Mouse (Mus musculus) erythroid progenitor cell, adult 5-6 weeks (primary cell): ENCODE results near the gene Pla2g2c. TPM values are rescaled to one million over a fixed set of nuclear protein-coding genes. Genes with fewer than 3 reads are reported as not detected.

ENCODE experiments used
- ATAC-seq: replicated peaks from 2 replicates; pipeline ENCODE4 v1.8.0; 2016; ENCODE audit warnings: moderate number of reproducible peaks, mild to moderate bottlenecking, moderate TSS enrichment, inconsistent platforms; ENCODE audit not compliant: poor library complexity, low FRiP score, severe bottlenecking
- total RNA-seq, 2 experiments: library from RNA; stranded (forward) in 1 of 2; stranded (reverse) in 1 of 2; fragments of 150-400 nt in 1 of 2; fragments of 186-747, 209-891 nt in 1 of 2; gene quantifications; 2 replicates each; pipeline versions ENCODE4 v1.2.3 to v1.2.4; 2015 to 2017; ENCODE audit warnings: low replicate concordance in 2 of 2

Gene Pla2g2c
- total RNA-seq, 2 experiments from 2014 or later, result not detected

- ATAC-seq, result no peak
These were observed 21.3 kb downstream of the Pla2g2c start for GRCm38 (mm10) chr4:138745884-138746283.

DNA sequence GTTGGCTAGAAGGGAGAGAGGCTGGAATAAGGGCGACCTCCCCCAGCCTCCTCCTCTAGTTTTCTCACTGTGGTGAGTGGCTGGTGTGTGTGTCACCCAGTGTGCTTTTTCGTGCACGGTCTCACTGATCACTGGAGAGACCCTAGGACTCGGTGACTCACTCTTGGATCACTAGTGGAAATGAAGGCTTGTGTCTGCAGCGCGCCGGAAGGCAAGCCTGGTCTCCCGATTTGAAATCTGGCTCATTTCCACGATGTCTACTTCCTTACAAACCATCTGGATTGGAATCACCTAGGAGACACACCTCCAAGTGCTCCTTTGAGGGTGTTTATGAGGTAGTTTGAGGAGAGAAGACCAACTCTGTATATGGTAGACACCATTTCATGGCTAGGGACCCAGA, 22.3 kb downstream of the Pla2g2c start:
- no peak for ATAC-seq

DNA sequence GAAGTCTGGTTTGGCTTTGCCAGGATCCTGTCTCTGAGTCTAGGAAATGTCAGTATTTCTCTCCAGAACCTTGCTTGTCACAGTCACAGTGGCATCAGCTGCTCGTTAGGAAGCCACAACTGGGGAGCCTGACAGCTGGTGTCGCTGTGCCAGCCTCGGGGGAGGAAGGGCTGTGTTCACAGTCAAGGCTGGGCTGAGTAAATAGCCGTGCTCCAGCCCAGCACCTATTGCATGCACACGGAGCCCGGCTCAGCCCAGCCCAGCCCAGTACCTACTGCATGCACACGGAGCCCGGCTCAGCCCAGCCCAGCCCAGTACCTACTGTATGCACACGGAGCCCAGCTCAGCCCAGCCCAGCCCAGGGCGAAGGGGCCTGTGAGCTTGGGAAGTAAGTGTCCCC, 23.3 kb downstream of the Pla2g2c start:
- no peak for ATAC-seq

DNA sequence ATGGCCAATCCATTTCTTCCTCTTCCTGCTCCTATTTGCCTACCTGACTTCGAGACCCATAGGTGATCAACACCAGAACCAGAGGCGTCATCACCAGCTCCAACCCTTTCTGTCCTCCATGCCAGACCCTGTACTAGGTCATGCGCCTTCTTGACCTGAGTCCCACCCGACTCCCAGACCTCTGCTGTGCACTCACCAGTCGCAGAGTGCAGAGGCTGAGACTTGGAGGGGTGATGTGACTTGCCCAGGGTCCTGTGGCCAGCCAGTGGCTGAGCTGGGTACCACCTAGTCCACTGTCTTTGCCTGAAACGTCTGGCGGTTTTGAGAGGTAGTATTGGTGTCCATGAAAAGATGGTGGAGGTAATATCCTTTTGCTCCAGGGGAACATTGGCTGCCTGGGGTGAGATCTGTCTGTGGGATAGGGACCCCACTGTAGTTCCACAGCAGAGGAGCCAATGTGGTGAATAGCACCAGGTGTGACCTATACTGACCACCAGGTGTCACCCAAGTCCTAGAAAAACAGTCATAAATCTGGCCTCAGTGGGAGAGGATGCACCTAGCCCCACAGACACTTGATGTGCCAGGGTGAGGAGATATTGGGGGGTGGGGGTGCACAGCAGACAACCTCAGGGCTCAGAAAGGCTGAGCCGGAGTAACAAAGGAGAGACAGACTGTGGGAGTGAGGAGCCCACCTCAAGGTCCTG, 23.9 kb downstream of the Pla2g2c start:
- no peak for ATAC-seq

DNA sequence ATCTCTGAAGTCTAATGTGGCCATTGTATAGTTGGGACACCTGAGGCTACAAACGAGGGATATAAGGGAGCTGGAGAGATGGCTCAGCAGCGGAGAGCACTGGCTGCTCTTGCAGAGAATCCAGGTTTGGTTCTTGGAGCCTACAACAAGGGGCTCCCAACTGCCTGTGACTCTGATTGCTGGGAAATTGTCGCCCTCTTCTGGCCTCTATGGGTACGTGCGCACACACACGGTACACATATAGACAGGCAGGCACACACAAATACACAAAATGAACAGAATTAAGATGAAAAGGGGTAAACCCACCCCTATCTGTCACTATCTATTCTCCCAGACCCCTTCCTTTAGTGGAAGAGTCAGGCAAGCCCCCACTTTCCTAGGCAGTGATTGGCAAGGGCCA, 28.0 kb downstream of the Pla2g2c start:
- ATAC-seq, result no peak

DNA sequence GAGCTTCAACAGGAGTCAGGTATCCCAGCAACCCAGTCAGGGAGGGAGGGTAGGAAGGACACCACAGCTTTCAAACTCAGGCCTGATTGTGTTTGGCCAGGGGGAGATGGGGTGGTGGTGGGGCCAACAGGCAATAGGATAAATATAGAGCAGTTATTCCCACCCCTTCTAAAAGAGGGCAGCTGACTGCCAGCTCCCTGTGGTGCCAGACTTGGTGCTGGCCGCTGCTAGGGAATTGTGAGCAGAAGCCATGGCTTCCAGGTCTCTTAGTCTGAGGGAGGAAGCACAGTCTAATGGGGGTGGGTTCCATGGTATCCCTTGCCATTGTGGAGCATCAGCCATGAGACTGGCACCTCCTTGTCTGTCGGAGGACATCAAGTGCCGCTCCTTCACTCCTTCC, 29.0 kb downstream of the Pla2g2c start:
- ATAC-seq, result no peak

DNA sequence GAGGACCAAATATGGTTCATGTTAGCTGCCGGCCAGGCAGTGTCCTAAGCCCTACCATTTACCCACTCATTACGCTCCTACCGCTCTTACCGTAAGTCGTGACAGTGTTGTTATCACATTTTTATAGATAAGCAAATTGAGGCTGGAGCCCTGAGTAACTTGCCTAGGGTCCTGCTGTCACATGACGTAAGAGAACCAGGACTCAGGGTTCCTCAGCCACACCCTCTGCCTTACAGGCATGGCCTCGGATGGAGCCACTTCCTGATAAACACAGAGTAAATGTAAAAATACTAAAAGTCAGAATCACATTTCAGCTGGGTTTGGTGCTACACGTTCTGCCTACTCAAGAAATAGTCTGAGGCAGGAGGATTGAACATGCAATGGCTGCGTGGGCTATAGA, 29.8 kb downstream of the Pla2g2c start:
- ATAC-seq, result no peak

DNA sequence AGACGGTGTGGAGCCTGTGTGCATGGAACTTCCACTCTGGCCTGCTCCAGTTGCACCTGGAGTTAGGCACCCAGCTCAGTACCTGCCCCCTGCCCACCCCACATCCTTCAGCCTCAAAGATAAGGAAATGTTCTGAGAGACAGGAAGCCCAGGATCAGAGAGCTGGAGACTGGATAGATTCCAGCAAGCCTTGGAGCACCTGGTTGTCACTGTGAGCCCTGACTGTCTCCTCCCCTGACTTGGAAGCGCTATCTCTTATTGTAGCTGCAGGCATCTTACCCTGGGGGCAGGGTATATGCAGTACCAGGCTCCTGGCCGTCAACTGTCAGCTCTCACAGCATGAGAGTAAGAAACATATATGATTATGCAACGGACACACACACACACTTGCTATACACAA, 30.8 kb downstream of the Pla2g2c start:
- no peak for ATAC-seq

DNA sequence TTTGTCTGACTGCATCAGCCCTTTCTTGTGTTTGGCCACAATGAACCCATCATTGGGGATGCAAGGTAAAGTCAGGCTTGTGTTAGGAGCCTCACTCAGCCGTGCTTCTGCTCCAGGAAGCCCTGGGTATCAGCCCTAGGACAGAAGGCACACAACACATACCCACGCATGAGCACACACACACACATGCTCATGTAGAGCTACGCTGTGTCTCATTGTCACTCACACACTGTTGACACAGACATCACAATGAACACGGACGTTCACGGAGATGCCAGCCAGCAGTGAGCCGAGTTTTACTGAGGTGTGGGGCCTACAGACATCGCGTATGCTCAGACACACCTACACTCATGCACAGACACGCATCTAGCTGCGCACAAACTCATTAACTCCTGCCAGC, 31.4 kb downstream of the Pla2g2c start:
- no peak for ATAC-seq

DNA sequence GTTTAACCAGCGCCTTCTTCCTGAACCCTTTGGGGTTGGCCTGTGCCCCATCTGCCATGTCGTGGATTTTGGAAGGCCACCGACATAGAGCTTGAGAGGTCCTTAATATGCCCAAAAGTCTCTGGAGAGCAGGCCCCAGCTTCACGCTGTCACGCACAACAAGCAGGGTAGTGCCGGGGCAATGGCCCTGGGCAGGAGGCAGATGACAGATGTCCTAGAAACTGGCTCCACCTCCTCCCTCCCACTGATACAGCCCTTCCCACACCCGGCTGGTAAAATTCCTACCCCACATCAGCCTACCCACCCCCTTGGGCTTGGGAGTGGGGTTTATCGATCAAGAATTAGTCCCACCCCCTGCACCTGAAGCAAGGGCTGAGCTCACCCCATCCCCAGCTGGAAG, 32.8 kb downstream of the Pla2g2c start, which contains the start of gene Pla2g2f:
TSS of gene Pla2g2f (minus strand) at position 211 of the 400 bp plus-strand sequence.
- ATAC-seq, result no peak

DNA sequence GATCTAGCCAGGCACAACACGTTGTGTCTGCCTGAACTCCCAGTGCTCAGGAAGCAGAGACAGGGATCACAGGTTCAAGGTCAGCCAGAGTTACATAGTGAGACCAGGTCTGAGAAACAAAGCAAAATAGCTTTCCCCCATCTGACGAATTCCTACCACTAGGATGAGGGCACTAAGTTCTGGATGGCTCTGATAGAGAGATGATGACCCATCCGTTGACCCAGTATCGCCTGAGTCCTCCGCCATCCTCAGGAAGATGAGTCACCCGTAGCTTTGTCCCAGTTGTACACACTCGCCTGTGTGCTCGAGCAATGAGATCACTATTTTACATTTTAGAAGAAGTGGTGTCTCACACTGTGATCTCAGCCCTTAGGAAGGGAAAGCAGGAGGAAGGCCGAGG, 37.7 kb downstream of the Pla2g2c start:
- no peak for ATAC-seq

- ATAC-seq, result no peak
These were observed 47.4 kb downstream of the Pla2g2c start for GRCm38 (mm10) chr4:138771970-138772369.

GRCm38 (mm10) chr4:138772386-138772785, 47.8 kb downstream of the Pla2g2c start:
- no peak for ATAC-seq

DNA sequence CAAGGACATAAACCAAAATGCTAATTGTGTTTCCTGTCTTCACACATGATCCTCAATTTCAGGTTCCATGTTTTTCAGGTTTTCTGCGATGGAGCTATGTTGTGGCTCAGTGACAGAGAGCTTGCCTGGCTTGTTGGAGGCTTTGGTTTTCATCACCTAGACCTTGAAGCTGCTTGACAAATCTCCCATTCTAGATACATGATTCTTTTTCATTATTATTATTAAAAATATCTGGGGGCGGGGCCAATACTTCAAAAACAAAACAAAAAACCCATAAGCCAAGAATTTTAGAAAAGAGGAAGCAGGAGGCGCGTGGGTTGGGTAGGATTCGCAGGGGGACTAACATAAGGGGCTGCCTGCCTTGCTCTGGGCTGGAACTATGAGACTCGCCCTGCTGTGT, 50.8 kb downstream of the Pla2g2c start, which contains the start of gene Pla2g2d:
TSS of gene Pla2g2d (plus strand) at position 301 of the 400 bp plus-strand sequence.
- ATAC-seq, result no peak

- no peak for ATAC-seq
These were observed 53.1 kb downstream of the Pla2g2c start for GRCm38 (mm10) chr4:138777417-138778407.

DNA sequence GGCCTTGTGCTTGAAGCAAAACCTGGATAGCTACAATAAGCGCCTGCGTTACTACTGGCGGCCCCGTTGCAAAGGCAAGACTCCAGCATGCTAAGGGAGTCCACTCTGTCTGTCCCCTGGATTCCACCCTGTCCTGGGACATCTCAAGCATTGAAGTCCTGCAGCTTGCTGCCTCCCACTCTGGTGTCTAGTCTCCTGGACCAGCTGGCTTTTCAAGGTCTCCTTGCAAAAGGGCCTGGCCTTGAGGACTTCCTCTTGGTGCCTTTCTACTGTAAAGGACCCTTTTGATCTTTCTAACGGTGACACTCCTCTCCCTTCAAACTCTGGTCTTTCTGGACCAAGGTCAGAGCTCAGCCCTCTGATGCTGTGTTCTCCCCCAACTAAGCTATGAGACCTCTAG, 55.7 kb downstream of the Pla2g2c start:
- ATAC-seq, result no peak

GRCm38 (mm10) chr4:138782098-138782497, 57.5 kb downstream of the Pla2g2c start:
- no peak for ATAC-seq

DNA sequence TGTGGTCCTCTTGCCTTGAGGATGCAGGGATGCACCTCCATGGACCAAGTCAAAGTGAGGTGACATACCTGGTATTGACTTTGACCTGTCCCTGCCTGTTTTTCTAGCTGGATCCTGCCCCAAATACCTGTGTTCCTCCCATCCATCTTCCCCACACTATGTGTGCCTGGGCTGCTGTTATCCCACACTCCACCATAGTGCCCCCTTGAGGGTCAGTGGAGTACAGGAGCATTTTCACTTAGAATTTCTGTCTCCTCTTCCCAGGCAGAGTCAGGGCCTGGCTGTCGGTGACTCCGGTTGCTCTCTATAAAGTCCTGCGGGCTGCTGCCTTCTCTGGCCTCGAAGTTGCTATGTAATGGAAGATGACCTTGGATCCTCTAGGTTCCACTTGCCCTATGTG, 61.1 kb downstream of the Pla2g2c start:
- no peak for ATAC-seq

GRCm38 (mm10) chr4:138786141-138786540, 61.5 kb downstream of the Pla2g2c start:
- ATAC-seq, result no peak

DNA sequence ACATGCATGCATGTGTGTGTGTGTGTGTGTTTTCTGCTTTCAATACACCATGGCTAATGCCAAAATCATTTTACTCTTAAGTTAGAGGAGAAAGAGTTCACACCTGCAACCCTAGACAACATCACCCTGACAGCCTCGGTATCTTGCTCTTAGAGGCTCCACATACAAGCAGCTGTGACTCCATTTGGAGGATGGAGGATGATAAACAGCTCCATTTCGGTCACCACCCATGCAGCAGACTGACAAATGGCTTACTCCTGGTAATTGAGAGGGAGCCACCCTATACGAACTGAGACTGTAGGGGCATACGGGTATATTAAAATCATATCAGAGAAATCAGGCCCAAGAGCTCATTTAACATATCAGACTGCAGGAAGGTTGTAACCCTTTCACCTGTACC, 63.8 kb downstream of the Pla2g2c start:
- ATAC-seq, result no peak

- no peak for ATAC-seq
These were observed 66.9 kb downstream of the Pla2g2c start for GRCm38 (mm10) chr4:138791452-138791851.
